In genomic region chr13:55181786-55182172, GRCm38 (mm10) we compare ENCODE assay signal across 8 mouse cellular contexts. TPM values are rescaled to one million over a fixed set of nuclear protein-coding genes. Genes with fewer than 3 reads are reported as not detected.
DNase-seq lines count a peak whose midpoint lies in the region; ATAC-seq lines count a peak whose summit lies in the region.

No protein-coding gene starts in this region.

- H3K36me3 ChIP-seq in heart, embryonic 14.5 days (ENCODE audit: control insufficient read depth, insufficient read depth, low read length) = no peaks in the 10 kb centered on the region
- H3K36me3 ChIP-seq in embryonic facial prominence, embryonic 10.5 days (replicated peaks) = no peaks in the 10 kb centered on the region
- no peaks in the 10 kb centered on the region for H3K36me3 ChIP-seq in intestine, embryonic 14.5 days (ENCODE audit: control insufficient read depth, insufficient read depth, low read length)
- H3K36me3 ChIP-seq in midbrain, embryonic 15.5 days (replicated peaks) = no peaks in the 10 kb centered on the region

- peak overlapping the region; percentile 40 to 43; a peak in 3 of 4 replicates for H3K4me3 ChIP-seq in heart, embryonic 14.5 days (ENCODE audit: control insufficient read depth in 1 of 2, insufficient read depth in 1 of 2, low read depth in 1 of 2, low read length in 2 of 2)
- H3K4me3 ChIP-seq in embryonic facial prominence, embryonic 10.5 days = peak overlapping the region; percentile 58; the same call in 1 of the 2 replicates
- peak overlapping the region; percentile 33 for H3K4me3 ChIP-seq in intestine, embryonic 14.5 days (ENCODE audit: low read depth, low read length)
- no peak overlapping the region for H3K4me3 ChIP-seq in midbrain, embryonic 15.5 days

- H3K27me3 ChIP-seq in heart, embryonic 14.5 days (ENCODE audit: control insufficient read depth, insufficient read depth, low read length) = no peaks in the 10 kb centered on the region
- H3K27me3 ChIP-seq in embryonic facial prominence, embryonic 10.5 days (replicated peaks; ENCODE audit: low read depth, poor library complexity, severe bottlenecking) = no peaks in the 10 kb centered on the region
- H3K27me3 ChIP-seq in intestine, embryonic 14.5 days (replicated peaks; ENCODE audit: control insufficient read depth, insufficient read depth, low read length) = no peaks in the 10 kb centered on the region
- H3K27me3 ChIP-seq in midbrain, embryonic 15.5 days (replicated peaks) = no peaks in the 10 kb centered on the region

- H3K9ac ChIP-seq in heart, embryonic 14.5 days (ENCODE audit: low read length) = peak overlapping the region; percentile 73; the same call in 1 of the 2 replicates
- peak overlapping the region; percentile 51; the same call in 1 of the 2 replicates for H3K9ac ChIP-seq in intestine, embryonic 14.5 days (ENCODE audit: low read length)
- H3K9ac ChIP-seq in midbrain, embryonic 15.5 days = no peak overlapping the region

- peak overlapping the region; percentile 79 to 85; a peak in 2 of 4 replicates for H3K27ac ChIP-seq in heart, embryonic 14.5 days (replicated peaks in 1 of 2; ENCODE audit: control insufficient read depth in 1 of 2, insufficient read depth in 1 of 2, low read depth in 2 of 2, low read length in 2 of 2)
- no peak overlapping the region for H3K27ac ChIP-seq in embryonic facial prominence, embryonic 10.5 days (replicated peaks)
- peak overlapping the region; percentile 90 for H3K27ac ChIP-seq in intestine, embryonic 14.5 days (ENCODE audit: low read depth)
- H3K27ac ChIP-seq in midbrain, embryonic 15.5 days = no peak overlapping the region; the same call in 1 of the 2 replicates

- DNase-seq in heart, postnatal 25 days (ENCODE audit: low spot score) = no peak
- no peak for DNase-seq in embryonic facial prominence, embryonic 10.5 days (ENCODE audit: low spot score)
- DNase-seq in intestine, embryonic 14.5 days (ENCODE audit: low spot score) = no peak
- DNase-seq in left cerebral cortex, adult 9 months (ENCODE audit: low spot score in 2 of 2) = no peak
- DNase-seq in layer of hippocampus, postnatal 14 days (ENCODE audit: low spot score in 2 of 2) = no peak
- DNase-seq in frontal cortex, postnatal 14 days (ENCODE audit: low spot score in 2 of 2) = no peak

- H3K9me3 ChIP-seq in heart, embryonic 14.5 days (ENCODE audit: control insufficient read depth, low read length) = no peaks in the 10 kb centered on the region
- H3K9me3 ChIP-seq in embryonic facial prominence, embryonic 10.5 days = no peaks in the 10 kb centered on the region
- no peaks in the 10 kb centered on the region for H3K9me3 ChIP-seq in intestine, embryonic 14.5 days (ENCODE audit: control insufficient read depth, low read length)
- H3K9me3 ChIP-seq in midbrain, embryonic 15.5 days = no peaks in the 10 kb centered on the region

- peak overlapping the region; percentile 74 for H3K4me2 ChIP-seq in heart, embryonic 14.5 days (ENCODE audit: low read length)
- peak overlapping the region; percentile 62 for H3K4me2 ChIP-seq in intestine, embryonic 14.5 days (ENCODE audit: low read length)
- peak overlapping the region; percentile 46 for H3K4me2 ChIP-seq in midbrain, embryonic 15.5 days

- WGBS in heart, embryonic 14.5 days = 74% methylated on average over 2 of the region's 2 CpGs
- 70% methylated on average over 2 of the region's 2 CpGs for WGBS in embryonic facial prominence, embryonic 10.5 days
- 77% methylated on average over 2 of the region's 2 CpGs for WGBS in intestine, embryonic 14.5 days
- 77% methylated on average over 2 of the region's 2 CpGs for WGBS in midbrain, embryonic 15.5 days

- H3K4me1 ChIP-seq in heart, embryonic 14.5 days (ENCODE audit: control insufficient read depth in 2 of 2, insufficient read depth in 2 of 2, low read length in 2 of 2) = peaks cover 0 to 5% of the 10 kb centered on the region in 2 experiments; a peak in 1 of 4 replicates
- H3K4me1 ChIP-seq in embryonic facial prominence, embryonic 10.5 days = peaks cover 12% of the 10 kb centered on the region
- H3K4me1 ChIP-seq in intestine, embryonic 14.5 days (replicated peaks; ENCODE audit: control insufficient read depth, insufficient read depth, low read length) = peaks cover 3% of the 10 kb centered on the region; the same call in 1 of the 2 replicates
- peaks cover 10% of the 10 kb centered on the region for H3K4me1 ChIP-seq in midbrain, embryonic 15.5 days

- no peak for ATAC-seq in heart, embryonic 14.5 days (ENCODE audit: insufficient number of reproducible peaks, insufficient read depth, low FRiP score, low read depth)
- peak; percentile 38 for ATAC-seq in intestine, embryonic 14.5 days (replicated peaks; ENCODE audit: low FRiP score, low TSS enrichment, low read depth)
- ATAC-seq in midbrain, embryonic 15.5 days (replicated peaks) = no peak

- intact Hi-C loops in heart, postnatal 25 days (cut with DNase I) = loop anchor here (2.0 to 5.0 kb wide), 3 partner anchors 31 to 77 kb away; no protein-coding TSS in a partner anchor

RNA-seq across cellular contexts. Expression of gene Nsd1, which starts 27.8 kb away (rescaled TPM):
- polyA plus RNA-seq in heart, embryonic 14.5 days (2014; fragmentation: Nextera tagmentation; extraction: Ambion mirVana) = 53.5 and 57.3 TPM in 2 replicates
- total RNA-seq in heart, postnatal 25 days (2021) = 10 to 100 TPM; 59.1 to 65.4 TPM
- 71.9 and 72.5 TPM in 2 replicates for polyA plus RNA-seq in embryonic facial prominence, embryonic 10.5 days (2016; fragmentation: Nextera tagmentation; extraction: Ambion mirVana)
- 67.5 and 69.3 TPM in 2 replicates for polyA plus RNA-seq in intestine, embryonic 14.5 days (2014; fragmentation: Nextera tagmentation; extraction: Ambion mirVana)
- 59.1 and 64.3 TPM in 2 replicates for polyA plus RNA-seq in midbrain, embryonic 15.5 days (2015; fragmentation: Nextera tagmentation; extraction: Ambion mirVana)
- total RNA-seq in layer of hippocampus, postnatal 14 days (2021) = 100 to 1,000 TPM; 143 to 145 TPM

RNA-seq across cellular contexts. Expression of gene Fgfr4, which starts 29.3 kb away (rescaled TPM):
- polyA plus RNA-seq in heart, embryonic 14.5 days (2014; fragmentation: Nextera tagmentation; extraction: Ambion mirVana) = 0.39 and 0.40 TPM in 2 replicates
- total RNA-seq in heart, postnatal 25 days (2021) = under 1 TPM; 0.11 to 0.44 TPM
- 0.46 and 0.49 TPM in 2 replicates for polyA plus RNA-seq in embryonic facial prominence, embryonic 10.5 days (2016; fragmentation: Nextera tagmentation; extraction: Ambion mirVana)
- polyA plus RNA-seq in intestine, embryonic 14.5 days (2014; fragmentation: Nextera tagmentation; extraction: Ambion mirVana) = 19.5 and 22.5 TPM in 2 replicates
- polyA plus RNA-seq in midbrain, embryonic 15.5 days (2015; fragmentation: Nextera tagmentation; extraction: Ambion mirVana) = 0.37 and 0.50 TPM in 2 replicates
- under 1 TPM; 0.18 to 0.45 TPM for total RNA-seq in layer of hippocampus, postnatal 14 days (2021)

RNA-seq across cellular contexts. Expression of gene Gm17617, which starts 48.4 kb away (rescaled TPM):
- polyA plus RNA-seq in heart, embryonic 14.5 days (2014; fragmentation: Nextera tagmentation; extraction: Ambion mirVana) = not detected in 2 replicates
- total RNA-seq in heart, postnatal 25 days (2021) = not detected
- polyA plus RNA-seq in embryonic facial prominence, embryonic 10.5 days (2016; fragmentation: Nextera tagmentation; extraction: Ambion mirVana) = not detected in 2 replicates
- not detected in 2 replicates for polyA plus RNA-seq in intestine, embryonic 14.5 days (2014; fragmentation: Nextera tagmentation; extraction: Ambion mirVana)
- not detected in 2 replicates for polyA plus RNA-seq in midbrain, embryonic 15.5 days (2015; fragmentation: Nextera tagmentation; extraction: Ambion mirVana)
- total RNA-seq in layer of hippocampus, postnatal 14 days (2021) = not detected

Comparison
In these comparisons a context has a peak if more than half of its experiments do, and no peak if none do; other contexts are left out.
1. H3K27ac ChIP-seq: peak in heart, embryonic 14.5 days (2 of 2) and intestine, embryonic 14.5 days (single experiment); none in embryonic facial prominence, embryonic 10.5 days (single experiment) and midbrain, embryonic 15.5 days (single experiment).
2. RNA of gene Fgfr4, which starts 29.3 kb away (polyA plus RNA-seq): 19.5 to 22.5 TPM in intestine, embryonic 14.5 days; 0.46 to 0.49 TPM in embryonic facial prominence, embryonic 10.5 days, 0.39 to 0.40 TPM in heart, embryonic 14.5 days and 0.37 to 0.50 TPM in midbrain, embryonic 15.5 days; every median in the first group is over 10 times any median in the second.
3. Peak in every context shown above with its lines, with median percentiles within 50 percentile points of each other: H3K4me2 ChIP-seq.